Mouse (Mus musculus): ENCODE data around the gene Ndufab1. TPM values are rescaled to one million over a fixed set of nuclear protein-coding genes. Genes with fewer than 3 reads are reported as not detected.

Gene Ndufab1
- total and polyA plus RNA-seq, 3 experiments: 119 to 452 (median 172) TPM

GRCm38 (mm10) chr7:122046813-122047212, 54.9 kb downstream of the Ndufab1 start:
- TF ChIP-seq GATA1 (IDR thresholded peaks at IDR 0.05; ENCODE audit: low read depth, low read length) (peak; percentile 95), JUND (IDR thresholded peaks at IDR 0.05; ENCODE audit: low read depth, low read length) (no peak), HCFC1 (IDR thresholded peaks at IDR 0.05; ENCODE audit: low read depth, low read length) (0 out of 2 replicates have a peak, but pooled peaks have one; percentile 20), MYC (IDR thresholded peaks at IDR 0.05; ENCODE audit: low read depth, low read length) (peak; percentile 89; the same call in 1 of the 2 replicates), EP300 (IDR thresholded peaks at IDR 0.05; ENCODE audit: low read depth in 1 of 2, low read length in 2 of 2) (peak; percentile 82 to 86), BHLHE40 (IDR thresholded peaks at IDR 0.05; ENCODE audit: borderline replicate concordance, low read depth, low read length) (peak; percentile 76), ZKSCAN1 (IDR thresholded peaks at IDR 0.05; ENCODE audit: low read depth, low read length) (no peak), TCF12 (IDR thresholded peaks at IDR 0.05; ENCODE audit: low read depth, low read length) (peak; percentile 63; the same call in 1 of the 2 replicates), POLR2AphosphoS5 (IDR thresholded peaks at IDR 0.05; ENCODE audit: borderline replicate concordance, low read depth, low read length) (no peak), MXI1 (IDR thresholded peaks at IDR 0.05; ENCODE audit: low read depth, low read length) (peak; percentile 80), TBP (IDR thresholded peaks at IDR 0.05; ENCODE audit: low read depth, low read length) (0 out of 2 replicates have a peak, but pooled peaks have one; percentile 8), MAX (IDR thresholded peaks at IDR 0.05; ENCODE audit: low read length) (peak; percentile 80), MAFK (IDR thresholded peaks at IDR 0.05; ENCODE audit: borderline replicate concordance, low read depth, low read length) (no peak), RCOR1 (IDR thresholded peaks at IDR 0.05; ENCODE audit: low read depth, low read length) (peak; percentile 81), SIN3A (IDR thresholded peaks at IDR 0.05; ENCODE audit: low read length) (peak; percentile 85), RAD21 (IDR thresholded peaks at IDR 0.05; ENCODE audit: low read depth, low read length) (no peak), ETS1 (IDR thresholded peaks at IDR 0.05; ENCODE audit: low read depth, low read length) (peak; percentile 100), ELF1 (IDR thresholded peaks at IDR 0.05; ENCODE audit: low read depth, low read length) (no peak; the same call in 1 of the 2 replicates), USF2 (IDR thresholded peaks at IDR 0.05; ENCODE audit: borderline replicate concordance in 1 of 2, insufficient read depth in 1 of 2, low read depth in 1 of 2, low read length in 2 of 2) (no peak), TAL1 (IDR thresholded peaks at IDR 0.05; ENCODE audit: low read length) (peak; percentile 39; the same call in 1 of the 2 replicates), KAT2A (conservative IDR thresholded peaks at IDR 0.05; ENCODE audit: low read depth, low read length) (no peak), POLR2AphosphoS2 (IDR thresholded peaks at IDR 0.05; ENCODE audit: low read length) (no peak)
- Histone ChIP-seq H3K4me3 (ENCODE audit: control insufficient read depth in 1 of 2, insufficient read depth in 1 of 2, low read depth in 2 of 2, low read length in 2 of 2) (no peak overlapping the region), H3K27me3 (ENCODE audit: control insufficient read depth in 1 of 2, insufficient read depth in 2 of 2, low read length in 2 of 2) (no peaks in the 10 kb centered on the region), H3K79me2 (ENCODE audit: control insufficient read depth, insufficient read depth, low read length, poor library complexity) (no peaks in the 10 kb centered on the region), H3K9ac (ENCODE audit: control insufficient read depth, low read depth, low read length, poor library complexity, severe bottlenecking) (peak overlapping the region; percentile 15; the same call in 1 of the 2 replicates), H3K4me1 (ENCODE audit: control insufficient read depth in 1 of 2, insufficient read depth in 2 of 2, low read length in 2 of 2) (peaks cover 12 to 24% of the 10 kb centered on the region in 2 experiments), H3K27ac (ENCODE audit: control insufficient read depth, low read depth, low read length) (peak overlapping the region; percentile 81), H3K9me3 (replicated peaks; ENCODE audit: insufficient read depth, low read length) (no peaks in the 10 kb centered on the region), H3K36me3 (ENCODE audit: control insufficient read depth in 1 of 2, insufficient read depth in 2 of 2, low read length in 2 of 2) (peaks cover 0 to 24% of the 10 kb centered on the region in 2 experiments; a peak in 2 of 4 replicates)
- peak; percentile 93 for DNase-seq (ENCODE audit: low read depth, low spot score)
